Mouse (Mus musculus) left cerebral cortex, postnatal 14 days (tissue): ENCODE results near the gene Omp. TPM values are rescaled to one million over a fixed set of nuclear protein-coding genes. Genes with fewer than 3 reads are reported as not detected.
"Not testable (repeated sequence)": the region's sequence is repeated elsewhere in the genome, so short reads cannot be mapped to it uniquely, and the experiment has no call there.

ENCODE experiments used
- DNase-seq, 2 experiments: peaks; one replicate each; pipeline ENCODE4 v3.0.0; 2021 to 2022; ENCODE audit warnings: low spot score in 2 of 2, mixed read lengths in 1 of 2
- intact Hi-C: fragments of 180-260 bp; cut with DNase I; formaldehyde crosslinking; loops from one replicate; pipeline ENCODE4 v1.15.1; 2025
- long read RNA-seq, 2 experiments: library from polyadenylated mRNA; stranded (forward); transcript quantifications; one replicate each; pipeline ENCODE4 v2.0.0; 2021
- total RNA-seq, 2 experiments: library from RNA; stranded (reverse); gene quantifications; 2 replicates each; pipeline ENCODE4 v1.2.3; 2021

Gene Omp
- total RNA-seq, result under 1 TPM; 0.66 to 0.79 TPM
- long read RNA-seq, experiment 1, result 0 reads
- long read RNA-seq, experiment 2, result 0 reads

DNA sequence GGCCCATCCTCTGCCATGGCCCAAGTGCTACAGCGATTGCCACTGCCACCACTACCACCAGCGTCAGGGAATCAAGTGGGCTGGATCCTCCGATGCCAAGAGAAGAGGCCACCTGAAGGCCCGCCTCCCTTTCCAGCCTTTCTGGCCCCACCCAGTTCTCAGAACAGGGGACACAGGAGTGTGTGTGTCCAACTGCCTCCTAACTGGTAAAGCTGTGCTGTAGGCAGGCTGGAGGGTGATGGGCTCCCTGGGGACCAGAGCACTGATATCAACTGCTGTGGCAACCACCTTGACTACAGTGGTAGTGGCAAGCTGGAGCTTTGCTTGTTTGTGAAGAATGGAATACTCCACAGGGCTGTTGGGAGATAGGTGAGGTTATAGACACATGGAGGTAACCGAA, at the start of gene Omp:
Omp (minus strand) TSS at position 101 of the 400 bp plus-strand sequence.
- DNase-seq, result no peak
- intact Hi-C loops, result no loop called here

DNA sequence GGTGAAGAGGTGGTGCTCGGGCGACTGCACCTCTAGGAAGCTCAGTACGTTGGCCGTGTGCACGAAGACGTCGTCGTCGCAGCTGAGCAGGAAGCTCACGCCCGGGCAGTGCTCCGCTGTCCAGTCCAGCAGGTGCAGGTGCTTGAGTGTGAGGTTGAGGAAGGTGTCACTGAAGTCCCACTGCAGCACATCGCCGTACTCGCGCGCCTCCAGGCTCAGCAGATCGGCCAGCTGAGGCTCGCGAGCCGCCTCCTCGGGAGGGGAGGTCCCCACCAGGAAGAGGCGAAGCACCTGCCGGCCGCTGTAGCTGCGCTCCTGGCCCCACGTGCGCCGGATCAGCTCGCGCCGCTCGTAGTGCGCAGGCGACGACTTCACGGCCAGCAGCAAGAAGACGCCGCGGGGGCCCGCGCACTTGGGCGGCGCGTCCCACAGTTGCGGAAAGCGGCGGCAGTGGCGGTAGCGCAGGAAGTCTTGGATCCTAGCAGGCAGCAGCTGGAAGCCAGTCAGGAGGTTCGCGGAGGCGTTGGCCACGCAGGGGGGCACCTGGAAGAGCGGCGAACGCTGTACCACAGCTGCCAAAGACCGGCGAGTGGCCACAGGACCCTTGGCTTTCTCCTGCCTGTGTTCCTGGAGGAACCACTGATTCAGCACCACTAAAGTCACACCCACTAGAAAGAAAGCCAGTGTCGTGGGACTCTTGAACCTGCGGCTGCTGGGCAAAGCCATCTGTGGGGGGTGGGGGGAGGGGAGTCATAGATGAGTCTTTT, 48.9 kb upstream of the Omp start:
- intact Hi-C loops, result no loop called here
- DNase-seq, result peak; percentile 31 to 44

DNA sequence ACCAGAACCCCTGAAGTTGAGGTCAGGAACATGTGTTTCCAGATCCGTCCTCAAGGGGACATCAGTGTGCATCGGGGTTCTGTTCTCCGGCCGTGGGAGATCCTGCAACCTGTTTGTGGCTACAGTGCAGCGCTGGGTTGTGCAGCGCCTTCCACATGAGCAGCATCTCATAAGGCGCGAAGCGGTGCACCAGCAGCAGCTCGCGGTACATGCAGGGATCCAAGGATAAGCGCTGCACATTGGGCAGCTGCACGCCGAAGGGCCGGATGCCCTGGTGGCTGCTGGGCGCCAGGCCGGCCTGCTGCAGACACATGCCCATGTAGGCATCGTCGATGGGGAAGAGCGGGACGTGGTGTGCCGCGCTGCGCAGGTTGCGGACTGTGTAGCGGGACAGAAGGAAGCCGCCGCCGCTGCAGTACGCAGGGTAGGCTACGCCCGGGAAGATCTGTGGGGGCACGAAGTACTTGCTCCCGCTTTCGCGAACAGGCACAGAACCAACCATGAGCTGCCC, 48.3 kb upstream of the Omp start:
- peak in 1 of 2 experiments; percentile 21 for DNase-seq
- intact Hi-C loops, result no loop called here

DNA sequence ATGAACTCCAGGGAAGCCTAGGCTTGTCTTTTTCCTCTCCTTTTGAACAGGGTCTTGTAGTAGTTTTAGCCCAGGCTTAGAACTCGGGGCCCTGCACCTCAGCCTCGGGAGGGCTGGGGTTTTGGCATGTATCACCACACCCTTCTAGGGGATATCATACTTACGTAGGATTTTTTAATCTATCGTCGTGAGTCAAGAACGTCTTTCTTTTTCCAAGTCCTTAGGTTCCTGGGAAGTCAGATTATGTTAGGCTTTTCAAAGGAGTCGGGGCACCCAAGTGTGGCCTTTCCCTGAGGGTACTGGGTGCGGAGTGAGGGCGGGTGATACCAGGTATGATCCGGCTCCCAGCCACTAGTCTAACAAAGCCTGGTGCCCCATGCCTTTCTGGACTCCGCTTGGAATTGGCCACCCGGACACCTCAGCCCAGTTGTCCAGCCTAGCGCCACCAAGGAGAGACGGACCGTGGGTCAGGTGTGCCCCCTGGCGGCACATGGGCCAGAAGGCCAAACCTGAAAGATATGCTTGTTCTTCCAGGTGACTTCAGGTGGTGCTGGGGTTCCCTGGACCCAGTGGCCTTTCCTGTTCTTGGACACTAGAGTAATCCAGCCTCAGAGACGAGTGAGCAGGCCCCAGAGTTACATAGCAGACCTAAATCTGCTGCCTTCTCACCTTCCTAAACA, 46.4 kb upstream of the Omp start:
- DNase-seq, result no peak
- intact Hi-C loops, result loop anchor here (2.0 kb wide), 1 partner anchor 37 kb away; no protein-coding TSS in a partner anchor

DNA sequence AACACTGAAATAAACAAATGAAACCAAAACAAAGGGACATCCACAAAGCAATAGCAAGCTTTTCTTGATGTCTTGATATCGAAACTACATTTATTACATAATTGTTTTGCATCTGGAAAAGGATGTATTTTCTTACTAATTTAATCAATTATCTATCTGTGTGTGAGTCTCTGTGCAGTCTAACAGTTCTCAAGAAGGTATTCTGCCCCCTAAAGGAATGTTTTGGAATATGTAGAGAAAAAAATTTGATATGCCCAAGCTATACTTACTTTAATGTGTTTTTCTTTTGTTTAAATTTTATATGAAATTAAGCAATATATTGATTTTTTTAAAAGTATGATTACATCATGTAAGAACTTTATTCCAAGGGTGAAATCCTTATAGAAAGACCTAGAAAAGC, 45.3 kb upstream of the Omp start:
- intact Hi-C loops, result loop anchor here (2.0 kb wide), 1 partner anchor 36 kb away; no protein-coding TSS in a partner anchor
- no peak for DNase-seq

DNA sequence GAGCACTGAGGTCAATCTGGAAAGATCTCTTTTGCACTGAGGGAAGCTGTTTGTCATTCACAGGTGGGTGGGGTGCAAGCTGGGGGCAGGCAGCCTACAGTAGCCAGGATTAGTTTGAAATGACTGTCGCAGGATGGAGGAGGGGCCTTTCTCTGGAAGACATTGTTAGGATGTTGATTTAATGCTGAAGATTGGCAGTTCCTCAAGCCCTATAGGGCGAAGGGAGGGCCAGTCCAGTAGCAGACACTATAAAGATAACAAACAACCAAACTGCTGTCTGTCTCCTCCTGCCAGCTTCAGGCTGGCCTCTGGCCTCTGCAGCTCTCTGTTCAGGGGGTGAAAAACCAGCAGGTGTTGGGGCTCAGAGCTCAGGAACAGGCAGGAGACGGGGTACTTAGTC, 44.4 kb upstream of the Omp start:
- intact Hi-C loops, result loop anchor here (2.0 kb wide), 1 partner anchor 35 kb away; no protein-coding TSS in a partner anchor
- no peak for DNase-seq

DNA sequence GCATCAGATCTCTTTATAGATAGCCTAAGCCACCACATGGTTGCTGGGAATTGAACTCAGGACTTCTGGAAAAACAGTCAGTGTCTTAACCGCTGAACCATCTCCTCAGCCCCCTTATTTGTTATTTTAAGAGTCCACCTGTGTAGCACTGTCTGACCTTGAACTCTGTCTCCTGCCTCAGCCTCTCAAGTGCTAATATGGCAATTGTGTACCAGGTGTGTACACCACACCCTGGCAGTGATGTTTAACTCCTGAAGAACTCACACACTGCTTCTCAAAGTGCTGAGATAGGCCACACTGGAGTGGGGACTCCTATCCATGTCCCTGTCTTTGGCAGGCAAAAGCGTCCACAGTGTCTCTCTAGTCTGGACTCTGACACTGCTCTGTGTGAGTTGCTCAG, 43.4 kb upstream of the Omp start:
- no peak for DNase-seq
- intact Hi-C loops, result no loop called here

DNA sequence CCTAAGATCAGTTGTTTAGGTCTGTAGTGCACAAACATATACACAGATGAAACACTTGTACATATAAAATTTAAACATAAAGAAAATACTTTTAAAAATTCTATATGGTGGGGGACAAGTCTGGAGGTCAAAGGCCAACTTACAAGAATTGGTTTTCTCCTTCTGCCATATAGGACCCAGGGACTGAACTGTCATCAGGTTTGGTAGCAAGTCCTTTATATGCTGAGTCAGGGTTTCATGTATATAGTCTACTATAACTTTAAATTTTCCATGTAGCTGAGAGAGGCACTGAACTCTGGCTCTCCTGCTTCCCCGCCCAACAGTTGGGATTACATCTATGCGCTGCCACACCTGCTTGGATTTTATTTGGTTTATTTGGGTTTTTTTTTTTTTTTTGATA, 42.9 kb upstream of the Omp start:
- DNase-seq, result no peak
- intact Hi-C loops, result no loop called here

DNA sequence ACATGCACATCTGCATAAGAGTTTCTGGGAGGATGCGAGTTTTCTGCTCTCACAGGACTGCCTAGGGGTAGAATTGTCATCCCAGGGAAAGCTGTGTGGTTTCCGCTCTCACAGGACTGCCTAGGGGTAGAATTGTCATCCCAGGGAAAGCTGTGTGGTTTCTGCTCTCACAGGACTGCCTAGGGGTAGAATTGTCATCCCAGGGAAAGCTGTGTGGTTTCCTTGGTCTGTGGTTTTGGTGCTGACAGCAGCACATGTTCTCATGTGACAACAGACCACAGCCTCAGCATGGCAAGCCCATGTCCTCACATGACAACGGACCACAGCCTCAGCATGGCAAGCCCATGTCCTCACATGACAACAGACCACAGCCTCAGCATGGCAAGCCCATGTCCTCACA, 42.0 kb upstream of the Omp start:
- DNase-seq, intact Hi-C loops: not testable (repeated sequence)

DNA sequence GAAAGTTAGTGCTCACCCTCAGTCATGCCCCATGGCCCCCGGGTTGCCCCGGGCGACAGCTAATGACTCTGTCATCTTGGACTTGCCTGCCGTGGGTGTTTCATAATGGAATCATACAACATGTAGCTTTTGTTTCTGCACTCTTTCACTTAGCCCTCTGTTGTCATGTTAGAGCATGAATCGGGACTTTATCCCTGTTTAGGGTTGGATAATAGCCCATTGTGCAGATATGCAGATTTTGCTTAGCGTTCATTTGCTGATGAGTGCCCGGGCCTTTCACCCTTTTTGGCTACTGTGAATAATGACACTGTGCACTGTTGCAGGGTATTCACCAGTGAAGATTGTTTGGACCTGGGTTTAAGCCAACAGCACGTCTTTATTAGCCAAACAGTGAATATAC, 41.3 kb upstream of the Omp start:
- intact Hi-C loops, result no loop called here
- DNase-seq, result peak in 1 of 2 experiments; percentile 17

DNA sequence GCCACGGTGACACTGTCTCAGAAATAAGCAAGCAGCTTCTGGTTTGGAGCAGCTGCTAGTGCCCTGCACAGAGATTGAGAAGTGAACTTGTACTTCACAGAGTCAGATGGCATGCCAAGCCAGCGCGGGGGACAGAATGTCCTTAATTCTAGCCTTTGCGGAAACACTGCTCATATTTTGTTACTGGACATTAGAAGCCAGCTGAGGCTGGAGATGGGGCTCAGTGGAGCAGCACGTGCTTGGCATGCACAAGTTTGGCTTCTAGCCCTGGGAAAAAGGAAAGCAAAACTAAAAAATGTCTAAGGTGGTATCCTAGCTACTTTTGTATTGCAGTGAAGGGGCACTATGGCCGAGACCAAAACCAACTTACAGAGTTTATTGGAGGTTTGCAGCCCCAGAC, 40.0 kb upstream of the Omp start:
- DNase-seq, result peak; percentile 35 to 42
- intact Hi-C loops, result no loop called here

DNA sequence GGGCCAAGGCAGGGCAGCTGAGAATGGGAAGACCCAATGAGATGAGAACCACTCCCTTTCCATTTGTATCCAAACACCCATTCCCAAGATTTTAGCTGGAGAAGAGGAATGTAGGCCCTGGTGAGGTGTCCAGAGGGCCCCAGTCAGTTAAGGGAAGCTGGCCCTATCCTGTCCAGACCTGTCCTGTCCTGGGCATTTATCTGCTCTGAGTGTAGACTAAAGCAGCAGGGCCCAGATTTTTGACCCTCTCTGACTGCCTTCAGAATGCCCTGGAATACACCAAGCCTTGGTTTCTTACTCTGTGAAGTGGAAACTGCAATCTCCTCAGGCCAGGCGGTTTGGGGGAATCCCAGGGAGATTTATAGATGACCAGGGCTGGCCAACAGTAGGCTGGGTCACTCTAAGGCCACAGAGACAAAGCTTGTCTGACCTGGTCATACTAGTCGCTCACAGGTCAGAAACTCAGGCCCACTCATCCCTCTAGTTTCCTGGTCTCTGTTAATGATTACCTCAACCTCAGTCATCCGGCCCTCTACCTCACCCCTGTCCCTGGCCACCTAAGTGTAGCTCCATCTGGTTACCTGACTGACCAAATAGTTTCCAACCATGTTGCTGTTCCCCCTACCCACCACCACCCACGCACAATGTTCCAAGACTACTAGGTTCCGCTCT, 33.4 kb upstream of the Omp start:
- no peak for DNase-seq
- intact Hi-C loops, result no loop called here

DNA sequence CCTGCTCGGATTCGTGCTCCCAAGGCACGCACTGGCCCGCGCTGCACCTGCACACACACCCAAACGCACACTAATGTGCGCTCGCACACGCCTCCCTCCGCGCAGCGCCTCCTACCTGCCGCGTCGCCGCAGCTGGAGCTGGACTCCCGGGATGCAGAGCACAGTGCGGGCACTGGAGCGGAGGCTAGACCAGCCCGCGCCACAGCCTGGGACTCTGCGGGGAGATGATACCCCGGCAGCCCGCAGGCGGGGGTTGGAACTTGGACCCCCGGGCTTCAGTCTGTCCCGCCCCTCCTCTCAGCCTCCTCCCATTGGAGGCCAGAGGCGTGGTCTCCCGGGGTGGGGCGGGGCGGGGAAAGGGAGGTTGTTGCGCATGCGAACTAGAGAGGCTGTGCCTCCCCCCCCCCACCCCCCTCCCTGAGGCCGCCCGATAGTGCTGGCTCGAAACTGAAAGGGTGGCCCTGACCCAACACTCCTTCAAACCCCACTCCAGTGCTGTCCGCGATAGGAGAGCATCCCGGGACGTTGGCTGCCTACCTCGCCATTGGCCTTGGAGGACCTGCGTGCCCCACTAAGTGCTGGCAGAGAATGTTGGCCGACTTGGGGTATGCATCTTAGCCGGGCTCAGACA, 32.7 kb upstream of the Omp start, which contains the start of gene Capn5:
Capn5 (minus strand) TSS at position 346 of the 631 bp plus-strand sequence.
- peak; percentile 36 to 37 for DNase-seq
- intact Hi-C loops, result no loop called here

DNA sequence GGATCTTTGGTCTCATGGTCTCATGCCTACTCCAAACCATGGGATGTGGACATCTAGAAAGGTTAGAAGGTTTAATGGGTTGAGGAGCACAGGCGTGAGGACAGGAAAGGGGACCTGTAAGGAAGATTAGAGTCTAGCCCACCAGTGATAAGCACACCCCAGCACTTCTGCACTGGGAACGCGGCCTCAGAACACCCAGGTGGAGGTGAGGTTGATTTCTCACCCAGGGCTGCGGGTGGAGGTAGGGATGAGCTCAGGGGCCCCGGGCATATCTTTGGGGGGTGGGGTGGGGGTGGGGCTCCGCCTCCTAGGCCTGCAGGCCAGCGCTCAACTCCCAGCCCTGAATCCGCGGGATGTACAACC, 32.2 kb upstream of the Omp start:
- intact Hi-C loops, result no loop called here
- no peak for DNase-seq

DNA sequence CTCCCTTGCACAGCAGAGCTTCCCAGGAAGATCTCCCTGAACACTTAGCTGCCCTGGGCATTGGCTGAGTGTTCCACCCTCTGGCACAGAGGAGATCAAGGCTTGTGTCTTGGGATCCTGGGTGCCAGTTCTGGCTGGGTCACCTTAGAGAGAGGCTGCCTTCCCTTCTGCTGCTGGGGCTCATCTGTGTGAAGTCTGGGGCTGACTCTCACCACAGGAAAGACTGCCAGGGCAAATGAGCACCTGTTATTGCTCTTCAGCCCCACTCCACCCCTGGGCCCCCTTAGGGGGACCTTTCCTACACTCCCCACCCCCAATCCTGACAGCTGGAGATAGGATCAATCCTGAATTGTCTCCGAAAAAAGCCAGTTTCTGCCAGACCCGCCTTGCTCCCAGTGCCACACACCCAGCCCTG, 31.8 kb upstream of the Omp start:
- DNase-seq, result no peak
- intact Hi-C loops, result no loop called here

DNA sequence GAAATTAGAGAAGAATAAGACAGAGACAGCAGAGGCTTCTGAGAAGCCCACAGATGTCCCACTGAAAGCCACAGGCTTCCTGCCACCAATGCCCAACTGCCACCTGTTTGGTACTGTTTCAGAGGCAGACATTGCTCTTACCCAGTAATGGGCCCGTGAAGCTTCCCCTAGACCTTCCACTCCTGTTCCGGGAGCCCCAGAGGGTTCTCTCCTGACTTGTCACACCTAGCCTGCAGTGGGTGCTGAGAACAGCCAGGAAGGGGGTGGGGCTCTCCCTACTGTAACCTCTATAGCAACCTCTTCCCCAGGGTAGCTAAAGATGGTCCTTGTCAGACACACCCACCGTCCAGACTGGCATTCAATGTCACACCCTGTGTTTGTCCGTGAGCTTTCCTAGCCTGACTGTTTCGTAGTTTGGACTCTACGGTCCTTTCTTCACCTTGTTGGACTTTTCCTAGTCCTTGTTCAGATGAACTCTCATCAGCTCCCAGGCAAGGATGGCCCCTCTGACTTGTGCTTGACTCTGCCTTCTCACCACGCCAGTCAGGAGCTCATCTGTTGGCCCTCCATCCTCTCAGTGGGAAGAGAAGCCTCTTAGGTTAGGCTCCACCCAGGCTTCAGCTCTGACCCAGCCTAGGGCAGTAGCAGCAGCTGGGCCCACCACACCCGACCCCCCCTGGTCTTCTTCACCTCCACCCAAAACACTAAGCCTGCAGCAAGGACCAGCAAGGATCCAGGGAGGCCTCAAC, 31.2 kb upstream of the Omp start:
- intact Hi-C loops, result no loop called here
- no peak for DNase-seq

DNA sequence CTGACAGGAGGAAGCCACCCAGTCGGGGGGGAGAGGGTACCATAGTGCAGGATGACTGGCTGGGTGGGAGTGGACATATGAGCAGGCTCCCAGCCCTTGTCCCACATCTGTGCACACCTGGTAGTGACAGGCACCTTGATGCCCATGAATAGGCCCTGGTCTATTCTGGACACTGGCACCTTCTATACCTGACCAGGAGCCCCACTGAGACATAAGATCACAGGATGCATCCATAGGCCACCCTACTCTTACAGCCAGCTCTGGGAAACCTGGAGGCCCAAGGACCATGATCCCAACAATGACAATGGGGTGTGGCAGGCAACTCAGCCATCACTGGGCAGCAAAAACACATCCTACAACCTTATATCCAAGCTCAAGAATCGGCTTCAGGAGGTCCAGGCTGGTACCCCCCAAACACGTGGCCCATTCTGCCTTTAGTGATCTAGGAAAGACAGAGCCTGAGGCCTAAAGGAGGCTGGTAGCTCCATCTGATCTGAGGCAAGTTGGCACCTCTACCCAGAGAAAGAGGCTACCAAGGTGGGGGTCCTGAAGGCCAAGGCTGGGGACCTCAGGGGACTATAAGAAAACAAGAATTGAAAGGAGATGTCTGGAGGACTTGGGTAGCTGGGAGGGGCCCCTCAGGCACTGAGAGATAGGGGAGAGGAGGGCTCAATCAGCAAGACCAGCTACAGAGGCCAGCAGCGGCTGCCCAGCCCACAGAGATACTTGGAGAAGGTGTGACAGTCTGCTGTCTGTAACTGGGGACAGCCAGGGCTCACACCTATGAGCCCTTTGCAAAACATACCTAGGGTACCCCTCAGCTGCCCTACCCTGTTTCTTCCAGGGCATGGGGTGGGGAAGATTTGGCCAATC, 29.8 kb upstream of the Omp start:
- intact Hi-C loops, result no loop called here
- no peak for DNase-seq

DNA sequence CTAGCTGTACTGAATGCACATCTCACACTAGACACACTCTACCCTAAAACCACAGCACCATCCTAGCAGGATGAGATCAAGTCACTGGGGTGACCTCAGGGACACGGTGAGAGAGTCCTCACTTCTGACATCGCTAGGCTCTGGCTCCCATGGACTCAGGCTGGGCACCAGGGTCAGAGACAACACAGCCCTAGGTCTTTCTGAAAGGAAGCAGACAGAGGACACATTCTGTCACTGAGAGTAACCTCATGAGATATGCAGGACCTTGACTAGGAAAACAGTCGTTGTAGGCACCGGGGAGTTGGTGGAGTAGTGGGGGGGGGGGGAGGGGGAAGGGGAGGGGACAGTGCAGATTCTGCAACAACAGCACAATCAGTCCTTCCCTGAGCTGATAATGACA, 28.1 kb upstream of the Omp start:
- intact Hi-C loops, result no loop called here
- DNase-seq, result no peak
